Mouse (Mus musculus): Measurements from ENCODE around the gene Sardh. TPM values are rescaled to one million over a fixed set of nuclear protein-coding genes. Genes with fewer than 3 reads are reported as not detected.

Gene Sardh
- polyA plus RNA-seq, 1 experiment from 2014 or later: 5.8 TPM

- H3K9ac ChIP-seq (replicated peaks): no peak overlapping the region
- no peaks in the 10 kb centered on the region for H3K36me3 ChIP-seq
- no peak overlapping the region for H3K4me2 ChIP-seq (replicated peaks)
- H3K27ac ChIP-seq (replicated peaks): no peak overlapping the region
- no peaks in the 10 kb centered on the region for H3K27me3 ChIP-seq
- ATAC-seq (ENCODE audit: low FRiP score, low read depth): no peak
- no peaks in the 10 kb centered on the region for H3K9me3 ChIP-seq
- H3K4me3 ChIP-seq: no peak overlapping the region
- H3K4me1 ChIP-seq: no peaks in the 10 kb centered on the region
Measured at GRCm38 (mm10) chr2:27251434-27251833, 3.3 kb upstream of the Sardh start.

- H3K27ac ChIP-seq (replicated peaks): no peak overlapping the region
- H3K4me1 ChIP-seq: no peaks in the 10 kb centered on the region
- ATAC-seq (ENCODE audit: low FRiP score, low read depth): no peak
- H3K27me3 ChIP-seq: no peaks in the 10 kb centered on the region
- H3K4me3 ChIP-seq: no peak overlapping the region
- H3K36me3 ChIP-seq: no peaks in the 10 kb centered on the region
- no peak overlapping the region for H3K9ac ChIP-seq (replicated peaks)
- H3K4me2 ChIP-seq (replicated peaks): no peak overlapping the region
- H3K9me3 ChIP-seq: no peaks in the 10 kb centered on the region
- WGBS: 61% methylated on average over 2 of the region's 2 CpGs
Measured at GRCm38 (mm10) chr2:27247487-27247863, 662 bp downstream of the Sardh start.

- Histone ChIP-seq H3K27me3 (no peaks in the 10 kb centered on the region), H3K9ac (replicated peaks) (no peak overlapping the region), H3K9me3 (no peaks in the 10 kb centered on the region), H3K36me3 (no peaks in the 10 kb centered on the region), H3K27ac (replicated peaks) (no peak overlapping the region), H3K4me3 (no peak overlapping the region), H3K4me1 (no peaks in the 10 kb centered on the region), H3K4me2 (replicated peaks) (no peak overlapping the region)
- no peak for ATAC-seq (ENCODE audit: low FRiP score, low read depth)
- 68% methylated on average over 7 of the region's 7 CpGs for WGBS
Measured at GRCm38 (mm10) chr2:27246712-27247486, 1.2 kb downstream of the Sardh start.

GRCm38 (mm10) chr2:27245947-27246346 lies 2.2 kb downstream of the Sardh start:
- H3K9me3 ChIP-seq: no peaks in the 10 kb centered on the region
- H3K27ac ChIP-seq (replicated peaks): no peak overlapping the region
- 70% methylated on average over 7 of the region's 7 CpGs for WGBS
- no peak overlapping the region for H3K4me2 ChIP-seq (replicated peaks)
- no peak overlapping the region for H3K4me3 ChIP-seq
- no peaks in the 10 kb centered on the region for H3K27me3 ChIP-seq
- no peaks in the 10 kb centered on the region for H3K4me1 ChIP-seq
- no peak overlapping the region for H3K9ac ChIP-seq (replicated peaks)
- no peaks in the 10 kb centered on the region for H3K36me3 ChIP-seq
- ATAC-seq (ENCODE audit: low FRiP score, low read depth): no peak

GRCm38 (mm10) chr2:27237342-27237741 lies 10.8 kb downstream of the Sardh start:
- Histone ChIP-seq H3K27me3 (no peaks in the 10 kb centered on the region), H3K36me3 (no peaks in the 10 kb centered on the region), H3K4me2 (replicated peaks) (no peak overlapping the region), H3K9ac (replicated peaks) (no peak overlapping the region), H3K4me1 (no peaks in the 10 kb centered on the region; the same call in 1 of the 2 replicates), H3K27ac (replicated peaks) (no peak overlapping the region), H3K9me3 (no peaks in the 10 kb centered on the region), H3K4me3 (no peak overlapping the region)
- WGBS: 28% methylated on average over 4 of the region's 4 CpGs
- ATAC-seq (ENCODE audit: low FRiP score, low read depth): no peak

GRCm38 (mm10) chr2:27235729-27236128 lies 12.4 kb downstream of the Sardh start:
- no peak overlapping the region for H3K4me2 ChIP-seq (replicated peaks)
- no peak overlapping the region for H3K27ac ChIP-seq (replicated peaks)
- H3K27me3 ChIP-seq: no peaks in the 10 kb centered on the region
- no peaks in the 10 kb centered on the region; the same call in 1 of the 2 replicates for H3K4me1 ChIP-seq
- H3K9me3 ChIP-seq: no peaks in the 10 kb centered on the region
- no peak for ATAC-seq (ENCODE audit: low FRiP score, low read depth)
- no peak overlapping the region for H3K4me3 ChIP-seq
- 20% methylated on average over 3 of the region's 3 CpGs for WGBS
- no peaks in the 10 kb centered on the region for H3K36me3 ChIP-seq
- H3K9ac ChIP-seq (replicated peaks): no peak overlapping the region

GRCm38 (mm10) chr2:27232376-27232775 lies 15.8 kb downstream of the Sardh start:
- Histone ChIP-seq H3K9ac (replicated peaks) (no peak overlapping the region), H3K36me3 (no peaks in the 10 kb centered on the region), H3K27ac (replicated peaks) (no peak overlapping the region), H3K4me1 (no peaks in the 10 kb centered on the region; the same call in 1 of the 2 replicates), H3K4me2 (replicated peaks) (no peak overlapping the region), H3K27me3 (no peaks in the 10 kb centered on the region), H3K4me3 (no peak overlapping the region), H3K9me3 (no peaks in the 10 kb centered on the region)
- 40% methylated on average over 7 of the region's 7 CpGs for WGBS
- ATAC-seq (ENCODE audit: low FRiP score, low read depth): no peak

- Histone ChIP-seq H3K36me3 (no peaks in the 10 kb centered on the region), H3K9ac (replicated peaks) (no peak overlapping the region), H3K4me3 (no peak overlapping the region), H3K27me3 (no peaks in the 10 kb centered on the region), H3K4me1 (peaks cover 5% of the 10 kb centered on the region; the same call in 1 of the 2 replicates), H3K9me3 (no peaks in the 10 kb centered on the region), H3K27ac (replicated peaks) (no peak overlapping the region), H3K4me2 (replicated peaks) (no peak overlapping the region)
- 87% methylated on average over 2 of the region's 2 CpGs for WGBS
- no peak for ATAC-seq (ENCODE audit: low FRiP score, low read depth)
Measured at GRCm38 (mm10) chr2:27229481-27230105, 18.5 kb downstream of the Sardh start.

- no peak overlapping the region for H3K27ac ChIP-seq (replicated peaks)
- 80% methylated on average over 5 of the region's 5 CpGs for WGBS
Measured at GRCm38 (mm10) chr2:27228809-27229480, 19.2 kb downstream of the Sardh start.

GRCm38 (mm10) chr2:27226572-27226971 lies 21.6 kb downstream of the Sardh start:
- Histone ChIP-seq H3K4me2 (replicated peaks) (no peak overlapping the region), H3K9ac (replicated peaks) (no peak overlapping the region), H3K4me1 (0 out of 2 replicates have a peak, but pooled peaks cover 5% of the 10 kb centered on the region), H3K36me3 (no peaks in the 10 kb centered on the region), H3K27me3 (no peaks in the 10 kb centered on the region), H3K27ac (replicated peaks) (no peak overlapping the region), H3K4me3 (no peak overlapping the region), H3K9me3 (no peaks in the 10 kb centered on the region)
- no peak for ATAC-seq (ENCODE audit: low FRiP score, low read depth)
- 64% methylated on average over 7 of the region's 7 CpGs for WGBS

More at GRCm38 (mm10) chr2:27228809-27229480, 19.2 kb downstream of the Sardh start:
- H3K9me3 ChIP-seq: no peaks in the 10 kb centered on the region
- no peak overlapping the region for H3K4me2 ChIP-seq (replicated peaks)
- H3K9ac ChIP-seq (replicated peaks): no peak overlapping the region
- no peak overlapping the region for H3K4me3 ChIP-seq
- H3K27me3 ChIP-seq: no peaks in the 10 kb centered on the region
- ATAC-seq (ENCODE audit: low FRiP score, low read depth): no peak
- H3K36me3 ChIP-seq: no peaks in the 10 kb centered on the region
- H3K4me1 ChIP-seq: peaks cover 5% of the 10 kb centered on the region; the same call in 1 of the 2 replicates

GRCm38 (mm10) chr2:27223012-27223421 lies 25.1 kb downstream of the Sardh start:
- Histone ChIP-seq H3K36me3 (no peaks in the 10 kb centered on the region), H3K4me2 (replicated peaks) (no peak overlapping the region), H3K4me1 (0 out of 2 replicates have a peak, but pooled peaks cover 5% of the 10 kb centered on the region), H3K9ac (replicated peaks) (no peak overlapping the region), H3K4me3 (no peak overlapping the region), H3K27ac (replicated peaks) (no peak overlapping the region), H3K9me3 (no peaks in the 10 kb centered on the region), H3K27me3 (no peaks in the 10 kb centered on the region)
- WGBS: 88% methylated on average over 7 of the region's 7 CpGs
- no peak for ATAC-seq (ENCODE audit: low FRiP score, low read depth)

- no peaks in the 10 kb centered on the region for H3K27me3 ChIP-seq
- 93% methylated on average over 8 of the region's 8 CpGs for WGBS
- H3K36me3 ChIP-seq: no peaks in the 10 kb centered on the region
- no peaks in the 10 kb centered on the region for H3K4me1 ChIP-seq
- H3K9me3 ChIP-seq: no peaks in the 10 kb centered on the region
- ATAC-seq (ENCODE audit: low FRiP score, low read depth): no peak
- no peak overlapping the region for H3K27ac ChIP-seq (replicated peaks)
- no peak overlapping the region for H3K9ac ChIP-seq (replicated peaks)
- no peak overlapping the region for H3K4me2 ChIP-seq (replicated peaks)
- H3K4me3 ChIP-seq: no peak overlapping the region
Measured at GRCm38 (mm10) chr2:27218569-27218968, 29.6 kb downstream of the Sardh start.
